Mouse (Mus musculus): ENCODE data around the gene Frmd5. TPM values are rescaled to one million over a fixed set of nuclear protein-coding genes. Genes with fewer than 3 reads are reported as not detected.
"Not testable (repeated sequence)": the region's sequence is repeated elsewhere in the genome, so short reads cannot be mapped to it uniquely, and the experiment has no call there.

Gene Frmd5
- total RNA-seq (2021) = 185 and 208 TPM in 2 replicates
- long read RNA-seq, partial matches to known transcripts = 5 of 11 reads
- long read RNA-seq, other reads (novel, unspliced or antisense) = 6 of 11 reads

DNA sequence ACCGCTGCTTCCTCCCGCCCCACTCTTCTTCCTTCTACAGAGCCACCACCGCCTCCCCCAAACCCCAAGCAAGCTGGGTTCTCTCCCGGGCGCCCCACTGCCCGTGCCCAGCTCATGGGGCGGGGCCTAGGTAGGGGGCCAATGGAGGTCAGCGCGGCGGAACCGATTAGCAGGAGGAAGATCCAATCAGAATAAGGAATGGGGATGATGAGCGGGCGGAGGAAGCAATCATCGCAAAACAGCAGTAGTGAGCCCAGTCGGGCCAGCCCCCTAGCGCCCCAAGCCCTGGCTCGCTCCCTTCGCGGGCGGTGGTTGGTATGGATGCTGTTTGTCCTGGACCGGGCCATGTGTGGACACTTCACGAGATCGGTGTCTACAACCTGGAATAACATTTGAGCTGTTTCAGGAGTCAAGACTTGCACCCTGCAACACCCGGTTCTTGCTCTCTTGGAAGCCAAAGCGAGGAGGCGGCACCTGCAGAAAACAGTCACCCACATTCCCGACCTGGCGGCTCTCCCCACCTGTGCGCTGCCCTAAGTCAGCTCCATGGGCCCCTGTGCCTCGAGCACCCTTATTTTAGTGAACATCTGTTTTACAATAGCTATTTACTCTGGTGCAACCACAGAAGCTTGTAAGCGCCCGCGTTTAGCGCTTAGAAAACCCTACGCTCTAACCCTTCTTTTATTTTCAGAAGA, at the start of gene Frmd5:
TSS of gene Frmd5 (minus strand) at position 129 of the 695 bp plus-strand sequence.
- peak; percentile 91 for DNase-seq

DNA sequence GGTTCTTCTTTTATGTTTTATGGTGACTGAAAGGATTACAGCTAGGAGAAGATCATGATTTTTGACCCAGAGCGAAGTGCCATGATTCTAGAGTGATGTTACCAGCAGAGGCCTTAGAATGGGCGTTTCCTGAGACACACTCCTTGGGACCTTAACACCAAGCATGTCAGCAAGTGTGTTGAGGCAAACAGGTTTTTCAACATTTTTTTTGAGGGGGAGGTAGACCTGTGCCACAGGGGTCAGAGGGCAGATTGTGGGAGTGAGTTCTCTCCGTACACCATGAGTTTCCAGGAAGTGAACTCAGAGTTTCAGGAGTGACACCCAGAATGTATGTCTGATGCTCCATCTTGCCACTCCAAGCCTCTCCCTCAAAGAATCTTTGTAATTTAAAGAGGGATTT, 47.1 kb upstream of the Frmd5 start:
- DNase-seq = no peak

DNA sequence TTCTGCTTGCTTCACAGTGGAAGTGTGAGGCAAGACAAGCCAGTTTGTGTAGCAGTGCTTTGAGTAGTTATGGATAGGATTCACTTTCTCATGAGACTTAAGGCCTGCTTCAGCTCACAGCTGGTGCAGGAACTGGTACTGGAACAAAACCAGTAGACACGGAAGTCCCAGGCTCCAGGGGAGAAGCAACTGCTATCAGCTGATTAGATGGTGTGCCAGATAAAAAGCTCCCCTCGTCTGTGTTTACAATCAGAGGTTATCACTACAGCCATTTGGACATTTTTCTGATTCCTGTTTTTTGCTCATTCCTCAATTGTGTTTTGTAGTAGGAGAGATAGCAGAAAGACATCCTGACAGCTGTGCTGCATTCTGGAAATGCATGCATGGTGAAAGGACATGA, 45.2 kb upstream of the Frmd5 start:
- DNase-seq = no peak

DNA sequence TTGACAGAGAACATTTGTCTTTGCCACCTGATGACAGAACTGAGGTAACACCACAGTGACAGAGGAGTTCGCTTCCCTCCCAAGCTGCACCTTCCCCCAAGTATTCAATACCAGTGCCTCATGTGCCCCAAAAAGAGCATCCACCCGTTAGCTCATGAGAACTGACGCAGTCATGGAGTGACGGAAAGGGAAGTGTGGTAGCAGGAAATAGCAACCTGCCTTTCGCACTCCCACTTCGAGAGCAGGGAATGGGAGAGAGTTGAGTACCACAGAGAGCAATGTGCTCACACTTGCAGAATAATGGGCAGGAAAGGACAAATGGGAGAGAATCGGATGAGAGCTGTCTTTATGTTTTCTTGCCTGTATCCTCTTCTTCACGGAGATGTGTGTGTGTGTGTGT, 39.2 kb upstream of the Frmd5 start:
- DNase-seq = no peak

DNA sequence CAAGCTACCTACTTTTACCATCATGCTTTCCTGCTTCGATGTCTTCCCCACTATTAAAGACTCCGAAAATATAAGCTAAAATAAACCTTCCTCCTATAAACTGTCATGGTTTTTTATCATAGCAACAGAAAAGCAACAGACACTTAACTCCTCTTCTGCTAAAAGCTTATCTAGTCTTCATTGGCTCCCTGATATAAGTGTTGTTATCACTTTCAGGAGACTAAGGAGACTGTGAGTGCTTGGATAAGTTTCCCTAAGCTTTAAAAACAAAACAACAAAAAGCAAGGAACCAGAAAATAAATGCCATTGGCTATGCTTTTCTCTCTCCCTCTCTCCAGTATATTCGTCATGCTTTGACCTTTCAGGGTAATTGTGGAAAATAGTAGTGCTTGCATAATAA, 35.4 kb upstream of the Frmd5 start:
- DNase-seq = no peak

DNA sequence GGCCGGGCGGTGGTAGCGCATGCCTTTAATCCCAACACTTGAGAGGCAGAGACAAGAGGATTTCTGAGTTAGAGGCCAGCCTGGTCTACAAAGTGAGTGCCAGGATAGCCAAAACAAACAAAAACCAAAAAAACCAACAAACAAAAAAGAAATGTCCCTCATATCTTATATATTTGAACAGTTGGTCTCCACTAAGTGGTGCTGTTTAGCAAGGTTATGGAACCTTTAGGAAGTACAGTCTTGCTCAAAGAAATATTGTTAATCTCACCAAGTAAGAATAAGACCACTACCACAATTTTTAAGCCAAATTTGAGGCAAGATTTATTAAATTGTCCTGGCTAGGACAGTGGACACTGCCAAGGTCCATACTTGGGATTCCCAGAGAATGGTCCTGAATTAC, 34.6 kb upstream of the Frmd5 start:
- DNase-seq = no peak

DNA sequence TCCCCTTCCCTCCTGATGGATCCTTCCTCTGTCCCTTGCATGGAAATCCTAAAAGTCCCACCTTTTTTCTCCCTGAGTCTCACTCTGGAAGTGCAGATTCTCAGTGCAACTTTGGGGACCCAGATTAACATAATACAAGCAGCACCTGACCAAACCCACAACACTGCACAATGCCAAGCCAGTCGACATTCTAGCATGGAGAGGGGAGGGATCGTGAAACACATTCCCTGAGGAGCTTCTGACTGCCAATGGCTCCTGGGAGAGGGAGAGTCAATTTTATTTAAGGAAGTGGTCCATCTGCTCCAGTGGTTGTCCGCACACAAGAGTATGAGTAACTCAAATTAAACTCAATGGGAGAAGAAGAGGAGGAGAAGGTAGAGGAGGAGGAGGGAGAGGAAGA, 28.0 kb upstream of the Frmd5 start:
- no peak for DNase-seq

DNA sequence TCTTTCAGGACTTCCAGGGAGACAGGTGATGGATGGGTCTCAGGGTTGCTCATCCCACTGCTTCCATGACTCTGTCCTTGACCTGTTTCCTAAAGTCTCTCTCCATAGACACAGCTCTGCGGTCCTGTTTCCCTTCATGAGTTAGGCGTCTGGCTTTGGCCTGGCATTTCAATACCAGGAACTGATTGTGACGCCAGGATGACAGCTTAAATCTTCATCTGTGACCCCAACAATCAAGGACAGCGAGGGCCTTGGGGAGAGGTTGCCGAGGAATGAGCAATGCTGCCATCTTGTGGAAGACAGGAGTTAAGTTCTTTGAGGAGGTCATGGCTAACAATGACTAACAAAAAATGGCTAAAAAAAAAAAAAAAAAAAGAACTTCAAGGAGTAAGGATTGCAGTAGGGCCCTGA, 25.6 kb upstream of the Frmd5 start:
- peak; percentile 45 for DNase-seq

DNA sequence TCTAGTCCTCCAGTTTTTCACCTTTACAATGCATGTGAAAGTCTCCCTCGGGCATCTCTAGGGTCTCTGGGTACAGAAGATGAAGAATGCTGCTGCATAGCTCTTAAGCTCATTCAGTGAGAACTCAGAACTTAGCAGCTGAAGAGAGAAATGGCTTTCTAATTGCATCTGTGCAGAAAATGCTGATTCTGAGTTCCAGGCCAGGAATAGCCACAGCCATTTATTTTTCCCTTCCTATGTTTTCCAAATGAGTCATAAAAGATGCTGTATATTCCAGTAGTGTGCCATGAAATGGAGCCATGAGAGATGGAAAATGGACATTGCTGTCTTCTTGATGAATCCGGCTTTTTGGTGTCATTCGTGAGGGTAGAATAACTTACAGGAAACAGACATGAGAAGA, 21.5 kb upstream of the Frmd5 start:
- no peak for DNase-seq

DNA sequence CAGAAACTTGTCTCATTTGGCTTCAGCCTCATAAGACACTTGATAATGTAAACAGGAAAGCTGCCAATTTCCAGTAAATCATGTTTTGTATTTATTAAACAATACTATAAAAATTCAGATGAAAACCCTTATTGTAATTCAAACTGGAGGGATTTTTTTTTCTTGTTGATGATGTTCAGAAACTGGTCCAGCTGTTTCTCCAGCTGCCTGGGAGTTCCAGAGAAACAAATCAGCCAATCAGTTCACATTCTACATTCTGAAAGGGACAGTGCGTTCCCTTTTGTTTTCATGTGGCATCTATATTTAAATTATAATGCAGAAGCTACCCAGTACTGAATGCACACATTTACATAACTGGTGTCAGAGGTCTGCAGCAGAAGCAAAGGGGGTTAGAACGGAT, 19.3 kb upstream of the Frmd5 start:
- no peak for DNase-seq

DNA sequence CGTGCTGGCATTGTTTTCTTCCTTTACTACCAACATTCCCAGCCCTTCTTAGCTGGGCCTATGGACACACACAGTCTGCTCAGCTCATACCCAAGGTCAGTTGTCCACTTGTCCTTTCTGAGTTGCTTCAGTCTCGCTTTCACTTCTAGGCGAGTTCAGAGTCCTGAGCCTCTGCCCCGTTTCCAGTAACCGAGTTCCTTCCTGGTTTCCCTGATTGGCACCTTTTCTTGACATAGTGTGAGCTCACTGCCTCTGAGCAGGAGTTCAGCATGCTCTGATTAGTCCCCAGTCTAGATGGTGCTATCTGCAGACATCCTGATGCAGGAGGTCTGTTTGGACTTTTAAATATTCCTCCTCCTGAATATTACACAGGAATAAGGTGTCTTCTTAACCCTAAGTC, 17.8 kb upstream of the Frmd5 start:
- no peak for DNase-seq

DNA sequence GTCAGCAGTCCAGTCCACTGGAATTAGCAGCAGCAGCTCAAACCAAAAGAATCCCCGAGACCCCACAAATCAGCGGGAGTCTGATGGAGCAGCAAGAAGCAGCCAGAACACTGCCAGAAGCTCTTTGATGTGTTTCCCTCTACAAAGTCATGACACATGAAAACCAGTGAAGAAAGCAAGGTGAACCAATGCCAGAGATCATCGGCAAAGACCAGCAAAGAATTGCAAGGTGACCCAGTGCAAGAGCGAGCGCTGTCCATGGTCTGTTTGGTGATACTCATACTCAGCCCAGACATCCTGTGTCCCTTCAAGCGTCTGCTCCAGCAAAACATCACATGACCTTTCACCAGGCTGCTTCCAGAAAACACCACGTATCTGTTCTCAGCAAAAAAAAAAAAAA, 14.9 kb upstream of the Frmd5 start:
- no peak for DNase-seq

DNA sequence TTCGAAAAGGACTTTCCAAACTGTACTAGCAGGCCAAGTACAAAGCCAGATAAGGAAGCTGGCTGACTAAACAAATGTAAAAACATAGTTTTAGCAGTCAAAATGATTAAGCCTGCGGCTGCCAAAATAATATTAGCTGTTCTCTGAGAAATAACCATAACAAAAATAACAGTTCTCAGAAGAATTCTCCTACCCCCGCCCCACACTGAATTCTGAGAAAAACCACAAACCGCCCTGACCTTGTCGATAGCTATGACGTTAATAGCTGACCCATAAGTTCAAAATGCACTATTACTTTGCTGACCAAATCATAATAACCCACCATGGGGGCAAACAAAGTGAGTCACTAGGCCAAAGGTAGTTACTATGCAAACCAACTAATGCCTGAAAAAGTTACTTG, 4.0 kb upstream of the Frmd5 start:
- not testable (repeated sequence) for DNase-seq

DNA sequence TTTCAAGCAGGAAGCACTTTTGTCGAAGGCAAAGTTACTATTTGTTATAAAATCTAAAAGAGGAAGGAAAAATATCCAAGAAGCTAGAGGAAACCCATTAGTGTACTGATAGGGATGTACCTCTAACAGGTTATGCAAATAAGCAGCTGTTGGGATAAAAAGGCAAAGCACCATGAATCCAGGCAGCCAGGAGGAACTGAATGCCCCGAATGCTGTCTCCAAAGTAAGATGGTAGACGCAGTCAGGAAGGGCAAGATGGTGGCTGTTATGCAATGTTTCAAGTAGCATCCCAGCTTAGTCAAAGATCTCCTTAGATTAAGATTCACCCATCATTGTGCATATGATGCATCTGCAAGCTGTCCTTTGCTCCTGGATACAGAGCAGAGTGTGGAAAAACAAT, 2.2 kb upstream of the Frmd5 start:
- DNase-seq = no peak

DNA sequence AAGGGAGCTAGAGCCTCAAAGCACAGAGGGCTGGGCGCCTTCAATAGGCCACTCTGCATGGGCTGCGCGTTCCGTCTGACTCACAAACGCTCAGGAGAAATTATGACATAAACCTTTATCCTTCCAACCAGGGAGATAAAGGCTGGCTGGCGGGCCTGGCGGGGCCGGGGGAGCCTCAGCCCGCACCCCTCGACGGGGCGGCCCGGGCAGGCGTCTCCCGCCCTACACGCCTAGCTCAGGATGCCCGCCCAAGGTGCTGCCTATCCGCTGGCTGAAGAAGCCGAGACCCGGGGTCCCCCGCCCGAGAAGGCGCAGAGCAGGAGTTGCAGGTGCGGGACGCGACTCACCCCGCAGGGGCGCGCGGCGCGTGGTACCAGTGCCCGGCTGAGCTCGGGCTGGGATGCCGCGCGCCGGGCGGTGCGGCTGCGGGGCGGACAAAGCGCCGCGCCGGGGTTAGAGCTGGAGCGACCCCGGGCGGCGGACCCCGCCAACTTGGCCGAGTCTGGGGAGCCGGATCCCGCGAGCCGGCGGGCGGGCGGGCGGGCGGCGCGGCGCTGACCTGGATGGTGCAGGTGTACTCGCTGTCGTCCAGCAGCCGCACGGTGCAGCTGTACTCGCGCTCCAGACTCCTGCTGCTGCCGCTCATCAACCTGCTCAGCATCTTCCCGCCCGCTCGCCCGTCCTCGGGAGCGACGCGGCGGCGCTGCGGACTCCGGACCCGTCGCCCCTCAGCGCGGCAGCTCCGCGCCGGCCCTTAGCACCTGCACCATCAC, 530 bp downstream of the Frmd5 start:
- DNase-seq = peak; percentile 56

DNA sequence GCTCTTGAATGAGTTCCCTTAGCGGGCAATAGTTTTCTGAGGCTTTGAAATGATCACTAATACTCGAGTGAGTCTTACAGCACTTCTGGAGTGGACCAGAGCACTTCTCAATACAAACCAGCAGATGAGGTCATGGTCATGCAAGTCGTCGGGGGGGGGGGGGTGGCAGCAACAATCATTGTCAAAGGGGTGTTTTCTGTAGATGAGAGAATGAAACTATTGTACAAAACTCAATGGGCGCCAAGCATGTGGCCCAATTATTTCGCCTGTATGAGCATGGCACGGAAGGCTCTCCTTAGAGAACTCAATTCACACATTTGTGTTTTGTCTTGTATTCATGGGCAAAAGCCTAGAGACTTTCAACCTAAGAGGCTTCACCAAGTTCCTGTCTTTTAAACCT, 7.8 kb downstream of the Frmd5 start:
- no peak for DNase-seq

DNA sequence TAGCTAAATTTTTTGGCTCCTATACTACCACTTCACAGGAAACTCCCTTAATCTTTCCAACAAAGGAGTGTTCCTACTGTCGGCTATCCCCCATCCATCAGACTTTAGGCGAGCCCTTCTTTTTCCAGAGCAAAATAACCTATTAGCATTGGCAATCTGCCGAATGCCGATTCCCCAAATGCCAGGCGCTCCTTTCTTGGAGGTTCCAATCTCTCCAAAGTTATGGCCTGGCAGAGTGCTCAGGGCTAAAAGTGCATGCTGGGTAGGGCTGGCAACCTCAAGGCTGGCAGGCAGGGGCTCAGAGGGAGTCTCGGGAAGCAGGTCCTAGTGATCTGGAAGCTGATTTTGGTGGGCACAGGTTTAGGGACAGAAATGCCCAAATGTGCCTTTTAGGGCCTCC, 10.9 kb downstream of the Frmd5 start:
- DNase-seq = no peak

DNA sequence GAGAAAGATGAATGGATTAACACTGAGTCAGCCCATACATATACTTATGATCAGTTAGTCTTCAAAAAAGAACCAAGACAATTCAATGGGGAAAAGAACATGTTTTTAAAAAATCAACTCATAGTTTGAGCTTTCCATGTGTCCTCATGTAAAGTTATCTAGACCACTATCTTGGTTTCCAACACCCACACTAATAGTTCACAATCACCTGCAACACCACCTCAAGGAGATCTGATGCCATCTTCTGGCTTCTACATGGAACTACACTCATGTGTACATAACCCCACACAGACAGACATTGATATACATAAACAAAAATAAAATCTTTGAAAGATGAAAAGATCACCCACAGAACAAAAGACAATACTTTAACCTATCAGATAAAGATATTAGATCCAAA, 17.1 kb downstream of the Frmd5 start:
- DNase-seq = no peak

DNA sequence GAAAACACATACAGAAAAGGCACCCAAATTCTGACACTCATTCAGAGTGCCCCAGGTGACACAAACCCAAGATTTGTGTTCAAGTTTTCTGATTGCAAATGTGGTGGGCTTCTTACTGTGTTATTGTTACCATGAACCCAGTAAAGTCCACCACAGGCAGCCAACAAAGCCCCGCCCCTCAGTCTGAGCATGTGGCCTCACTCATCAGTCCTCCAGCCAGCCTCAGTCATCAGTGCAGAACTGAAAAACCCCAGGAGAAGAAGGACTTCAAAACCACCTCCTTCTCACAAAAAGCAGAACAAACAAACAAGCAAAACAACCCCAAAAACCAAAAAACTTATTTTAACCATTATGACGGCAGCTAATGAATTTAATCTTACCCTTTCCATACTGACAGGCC, 18.5 kb downstream of the Frmd5 start:
- no peak for DNase-seq

DNA sequence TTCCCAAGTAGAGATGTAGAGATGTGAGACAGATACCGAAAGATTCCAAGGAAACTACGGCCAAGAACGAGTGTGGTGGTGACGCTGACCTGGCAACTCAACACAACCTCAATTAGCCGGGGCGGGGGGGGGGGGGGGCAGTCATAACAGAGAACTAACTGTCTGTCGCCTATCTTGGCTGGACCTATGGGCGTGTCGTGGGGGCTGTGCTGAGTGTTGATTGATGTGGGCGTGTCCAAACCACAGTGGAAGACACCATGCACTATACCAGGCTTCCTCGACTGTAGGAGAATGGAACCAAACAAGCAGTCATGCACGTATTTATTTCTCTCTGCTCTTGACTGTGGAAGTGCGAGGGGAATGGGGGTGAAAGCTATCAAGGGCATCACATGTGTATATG, 19.1 kb downstream of the Frmd5 start:
- DNase-seq = no peak

DNA sequence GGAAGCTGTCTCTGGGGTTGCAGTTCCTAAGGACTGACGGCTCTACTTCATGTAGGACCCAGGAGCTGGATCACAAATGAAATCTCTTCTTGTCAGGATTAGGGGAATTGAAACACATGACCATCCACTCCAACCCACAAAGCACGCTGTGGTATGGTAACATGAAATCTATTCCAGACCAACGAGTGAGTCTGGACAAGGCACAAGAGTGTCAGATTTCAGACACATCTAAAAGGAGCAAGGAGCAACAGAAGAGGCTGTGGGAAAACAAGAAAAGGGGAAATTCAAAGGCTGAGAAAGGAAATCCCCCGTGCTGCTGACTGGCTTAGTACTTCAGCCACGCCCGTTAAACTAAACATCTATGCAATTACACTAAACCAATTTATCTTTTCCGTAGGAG, 19.6 kb downstream of the Frmd5 start:
- DNase-seq = no peak

DNA sequence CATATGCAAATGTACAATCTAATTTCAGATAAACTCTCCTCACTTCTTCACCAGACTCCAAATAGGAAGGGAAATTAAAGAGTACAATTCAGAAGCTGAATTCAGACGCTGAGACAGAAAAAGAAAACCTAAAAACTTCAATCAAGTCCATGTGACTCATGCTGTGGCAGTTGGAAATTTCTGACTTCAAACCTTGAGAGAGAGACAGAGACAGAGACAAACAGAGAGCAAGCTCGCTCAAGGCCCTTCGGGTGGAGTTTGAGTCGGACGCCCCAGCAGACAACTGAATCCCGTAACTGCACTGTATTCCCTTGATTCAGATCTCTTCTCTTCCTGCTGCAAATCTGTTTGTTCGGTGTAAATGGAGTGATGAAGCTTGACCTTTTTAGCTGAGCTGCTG, 30.7 kb downstream of the Frmd5 start:
- peak; percentile 21 for DNase-seq

DNA sequence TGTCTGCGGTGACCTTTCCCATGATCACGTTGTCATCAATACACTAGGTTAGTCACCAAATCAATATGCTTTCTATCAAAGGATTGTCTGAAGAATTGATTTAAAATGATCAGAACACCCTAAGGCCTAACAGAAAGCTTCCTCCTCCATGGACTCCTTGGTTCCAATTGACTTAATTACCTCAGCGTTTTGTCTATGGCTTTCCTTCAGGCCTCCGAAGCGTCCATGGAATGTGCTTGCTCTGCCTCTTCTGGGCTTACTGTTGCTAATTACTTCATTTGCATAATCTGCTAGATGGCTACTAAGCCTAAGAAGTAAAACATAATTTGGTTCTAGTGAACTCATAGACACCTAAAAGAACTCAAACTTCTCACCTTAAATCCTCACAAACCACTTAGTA, 42.0 kb downstream of the Frmd5 start:
- no peak for DNase-seq

DNA sequence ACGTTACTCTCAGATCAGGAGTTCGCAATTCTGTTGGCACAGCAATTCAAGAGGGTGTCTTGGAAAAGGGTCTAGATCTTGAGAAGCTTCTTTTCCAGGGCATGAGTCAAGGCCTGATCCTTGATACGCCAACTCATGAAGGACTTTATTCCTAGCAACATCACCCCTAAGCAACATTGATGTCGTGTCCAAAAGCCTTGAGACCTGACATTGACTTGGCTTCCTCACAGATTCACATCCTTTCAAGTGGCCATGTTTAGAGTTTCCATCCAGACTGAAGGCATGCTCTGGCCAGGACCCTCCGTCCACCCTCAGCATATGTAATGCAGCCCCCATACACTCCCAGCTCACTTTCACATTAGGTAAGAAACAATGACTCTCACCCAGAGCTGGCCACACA, 45.0 kb downstream of the Frmd5 start:
- DNase-seq = no peak

All from adrenal gland, postnatal 25 days (tissue).